Mouse (Mus musculus): ENCODE data around the gene Vps13d. TPM values are rescaled to one million over a fixed set of nuclear protein-coding genes. Genes with fewer than 3 reads are reported as not detected.

Vps13d gene
- polyA plus RNA-seq, 1 experiment from 2014 or later, result 9.2 TPM

GRCm38 (mm10) chr4:145086509-145086908, 108.3 kb downstream of the Vps13d start:
- Histone ChIP-seq H3K4me1 (replicated peaks; ENCODE audit: control insufficient read depth, insufficient read depth, low read length) (no peaks in the 10 kb centered on the region; the same call in 1 of the 2 replicates), H3K4me2 (ENCODE audit: low read length) (no peak overlapping the region), H3K9ac (replicated peaks; ENCODE audit: low read depth, low read length) (no peak overlapping the region), H3K4me3 (replicated peaks; ENCODE audit: low read length) (no peak overlapping the region), H3K36me3 (ENCODE audit: control insufficient read depth, insufficient read depth) (peaks cover 30% of the 10 kb centered on the region), H3K9me3 (ENCODE audit: control insufficient read depth, low read length) (no peaks in the 10 kb centered on the region), H3K27me3 (replicated peaks; ENCODE audit: control insufficient read depth, insufficient read depth, low read length) (no peaks in the 10 kb centered on the region), H3K27ac (ENCODE audit: low read length) (no peak overlapping the region)
- WGBS, result 83% methylated on average over 4 of the region's 4 CpGs
- ATAC-seq, result no peak

DNA sequence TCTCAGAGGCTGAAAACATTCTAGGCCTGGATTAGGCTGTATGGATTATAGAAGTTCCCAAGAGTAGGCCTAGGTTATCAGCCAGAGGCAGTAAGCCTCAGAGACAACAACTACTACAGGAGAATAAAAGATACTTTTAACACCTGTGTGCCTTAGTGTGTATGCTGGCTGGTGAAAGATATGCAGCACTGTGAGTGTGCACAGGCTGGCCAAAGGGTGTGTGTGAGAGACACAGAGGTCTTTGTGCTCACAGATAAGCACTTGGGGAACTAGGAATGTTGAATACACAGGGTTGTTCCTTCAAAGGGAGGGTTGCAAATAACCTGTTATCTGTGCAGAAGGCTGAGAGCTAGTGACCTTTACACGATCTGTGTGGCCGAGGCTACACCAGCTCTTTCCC, 115.5 kb downstream of the Vps13d start:
- ATAC-seq, result no peak
- H3K4me1 ChIP-seq (replicated peaks; ENCODE audit: control insufficient read depth, insufficient read depth, low read length), result no peaks in the 10 kb centered on the region; the same call in 1 of the 2 replicates

GRCm38 (mm10) chr4:145074276-145074675, 120.5 kb downstream of the Vps13d start:
- Histone ChIP-seq H3K4me1 (replicated peaks; ENCODE audit: control insufficient read depth, insufficient read depth, low read length) (no peaks in the 10 kb centered on the region), H3K27ac (ENCODE audit: low read length) (no peak overlapping the region), H3K4me2 (ENCODE audit: low read length) (no peak overlapping the region), H3K4me3 (replicated peaks; ENCODE audit: low read length) (no peak overlapping the region), H3K9ac (replicated peaks; ENCODE audit: low read depth, low read length) (no peak overlapping the region), H3K36me3 (ENCODE audit: control insufficient read depth, insufficient read depth) (peaks cover 31% of the 10 kb centered on the region), H3K9me3 (ENCODE audit: control insufficient read depth, low read length) (no peaks in the 10 kb centered on the region), H3K27me3 (replicated peaks; ENCODE audit: control insufficient read depth, insufficient read depth, low read length) (no peaks in the 10 kb centered on the region)
- 97% methylated on average over 2 of the region's 2 CpGs for WGBS
- ATAC-seq, result no peak

More for the DNA sequence above, 115.5 kb downstream of the Vps13d start:
- Histone ChIP-seq H3K9ac (replicated peaks; ENCODE audit: low read depth, low read length) (no peak overlapping the region), H3K27me3 (replicated peaks; ENCODE audit: control insufficient read depth, insufficient read depth, low read length) (no peaks in the 10 kb centered on the region), H3K27ac (ENCODE audit: low read length) (no peak overlapping the region), H3K4me3 (replicated peaks; ENCODE audit: low read length) (no peak overlapping the region), H3K9me3 (ENCODE audit: control insufficient read depth, low read length) (no peaks in the 10 kb centered on the region), H3K4me2 (ENCODE audit: low read length) (no peak overlapping the region), H3K36me3 (ENCODE audit: control insufficient read depth, insufficient read depth) (peaks cover 35% of the 10 kb centered on the region)
- 93% methylated on average over 2 of the region's 2 CpGs for WGBS

DNA sequence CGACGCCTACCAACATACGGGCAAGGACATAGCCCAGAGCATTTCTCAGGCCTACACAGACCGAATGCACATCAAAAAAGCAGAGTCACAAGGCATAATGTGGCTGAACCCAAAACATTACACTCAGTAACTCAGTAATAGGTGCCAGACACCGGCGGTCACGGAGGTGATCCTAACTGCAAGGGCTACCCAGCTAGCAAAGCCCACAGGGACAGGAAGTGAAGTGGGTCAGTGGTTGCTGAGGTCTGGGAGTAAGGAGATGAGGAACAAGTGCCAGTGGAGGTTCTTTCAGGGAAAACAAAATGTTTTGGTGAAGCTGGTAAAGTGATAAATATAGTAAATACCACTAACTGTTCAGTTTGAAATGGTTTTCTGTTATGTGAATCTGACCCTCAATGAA, 121.1 kb downstream of the Vps13d start:
- WGBS, result 93% methylated on average over 7 of the region's 7 CpGs

GRCm38 (mm10) chr4:145071942-145072341, 122.9 kb downstream of the Vps13d start:
- Histone ChIP-seq H3K27ac (ENCODE audit: low read length) (no peak overlapping the region), H3K9me3 (ENCODE audit: control insufficient read depth, low read length) (no peaks in the 10 kb centered on the region), H3K4me2 (ENCODE audit: low read length) (no peak overlapping the region), H3K4me1 (replicated peaks; ENCODE audit: control insufficient read depth, insufficient read depth, low read length) (peaks cover 3% of the 10 kb centered on the region), H3K36me3 (ENCODE audit: control insufficient read depth, insufficient read depth) (peaks cover 25% of the 10 kb centered on the region), H3K9ac (replicated peaks; ENCODE audit: low read depth, low read length) (no peak overlapping the region), H3K27me3 (replicated peaks; ENCODE audit: control insufficient read depth, insufficient read depth, low read length) (no peaks in the 10 kb centered on the region), H3K4me3 (replicated peaks; ENCODE audit: low read length) (no peak overlapping the region)
- 90% methylated on average over 7 of the region's 7 CpGs for WGBS
- ATAC-seq, result no peak

More for the DNA sequence above, 121.1 kb downstream of the Vps13d start:
- H3K4me1 ChIP-seq (replicated peaks; ENCODE audit: control insufficient read depth, insufficient read depth, low read length), result no peaks in the 10 kb centered on the region
- no peak overlapping the region for H3K27ac ChIP-seq (ENCODE audit: low read length)
- no peaks in the 10 kb centered on the region for H3K9me3 ChIP-seq (ENCODE audit: control insufficient read depth, low read length)
- H3K36me3 ChIP-seq (ENCODE audit: control insufficient read depth, insufficient read depth), result peaks cover 26% of the 10 kb centered on the region
- H3K27me3 ChIP-seq (replicated peaks; ENCODE audit: control insufficient read depth, insufficient read depth, low read length), result no peaks in the 10 kb centered on the region
- H3K4me2 ChIP-seq (ENCODE audit: low read length), result no peak overlapping the region
- no peak for ATAC-seq
- no peak overlapping the region for H3K4me3 ChIP-seq (replicated peaks; ENCODE audit: low read length)
- H3K9ac ChIP-seq (replicated peaks; ENCODE audit: low read depth, low read length), result no peak overlapping the region

DNA sequence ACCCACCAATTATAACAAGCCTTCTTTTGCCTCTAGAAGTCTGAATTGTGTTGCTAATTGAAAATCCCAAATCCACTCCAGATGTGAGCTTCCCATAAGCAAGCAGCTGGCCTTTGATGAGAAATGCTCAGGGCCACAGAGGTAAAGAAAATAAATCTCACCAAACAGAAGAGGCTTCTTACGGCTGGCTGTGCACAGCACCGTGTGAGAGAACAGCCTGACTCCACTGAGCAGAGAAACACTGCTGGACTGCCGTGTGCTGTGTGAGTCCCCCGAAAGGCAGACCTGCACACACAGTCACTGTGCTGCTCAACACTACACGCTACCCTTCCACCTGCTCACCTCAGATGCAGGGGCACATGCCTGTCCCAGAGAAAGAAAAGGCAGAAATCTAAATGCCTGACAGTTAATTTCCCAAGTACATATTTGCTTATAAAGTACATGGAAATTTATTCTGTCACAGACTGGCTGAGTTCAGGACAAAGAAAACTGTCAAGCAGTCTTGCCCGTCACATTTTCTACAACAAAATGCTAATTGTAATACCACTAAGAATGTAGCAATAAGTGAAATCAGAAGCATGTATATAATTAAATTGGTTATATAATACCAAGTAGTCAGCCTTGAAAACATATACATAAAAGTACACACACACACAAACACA, 127.7 kb downstream of the Vps13d start:
- H3K27me3 ChIP-seq (replicated peaks; ENCODE audit: control insufficient read depth, insufficient read depth, low read length), result no peaks in the 10 kb centered on the region
- 23% methylated on average over 6 of the region's 6 CpGs for WGBS
- ATAC-seq, result peak; percentile 91
- H3K4me3 ChIP-seq (replicated peaks; ENCODE audit: low read length), result no peak overlapping the region
- H3K9me3 ChIP-seq (ENCODE audit: control insufficient read depth, low read length), result no peaks in the 10 kb centered on the region
- peak overlapping the region; percentile 62 for H3K27ac ChIP-seq (ENCODE audit: low read length)
- peaks cover 6% of the 10 kb centered on the region for H3K4me1 ChIP-seq (replicated peaks; ENCODE audit: control insufficient read depth, insufficient read depth, low read length)
- peak overlapping the region; percentile 7; the same call in 1 of the 2 replicates for H3K4me2 ChIP-seq (ENCODE audit: low read length)
- no peak overlapping the region for H3K9ac ChIP-seq (replicated peaks; ENCODE audit: low read depth, low read length)
- peaks cover 25% of the 10 kb centered on the region for H3K36me3 ChIP-seq (ENCODE audit: control insufficient read depth, insufficient read depth)

GRCm38 (mm10) chr4:145066336-145067018, 128.3 kb downstream of the Vps13d start:
- 56% methylated on average over 7 of the region's 7 CpGs for WGBS
- H3K36me3 ChIP-seq (ENCODE audit: control insufficient read depth, insufficient read depth), result peaks cover 24% of the 10 kb centered on the region
- no peaks in the 10 kb centered on the region for H3K27me3 ChIP-seq (replicated peaks; ENCODE audit: control insufficient read depth, insufficient read depth, low read length)
- peak overlapping the region; percentile 7; the same call in 1 of the 2 replicates for H3K4me2 ChIP-seq (ENCODE audit: low read length)
- H3K27ac ChIP-seq (ENCODE audit: low read length), result peak overlapping the region; percentile 62
- H3K4me1 ChIP-seq (replicated peaks; ENCODE audit: control insufficient read depth, insufficient read depth, low read length), result peaks cover 6% of the 10 kb centered on the region
- no peak overlapping the region for H3K4me3 ChIP-seq (replicated peaks; ENCODE audit: low read length)
- H3K9me3 ChIP-seq (ENCODE audit: control insufficient read depth, low read length), result no peaks in the 10 kb centered on the region
- no peak for ATAC-seq
- no peak overlapping the region for H3K9ac ChIP-seq (replicated peaks; ENCODE audit: low read depth, low read length)

DNA sequence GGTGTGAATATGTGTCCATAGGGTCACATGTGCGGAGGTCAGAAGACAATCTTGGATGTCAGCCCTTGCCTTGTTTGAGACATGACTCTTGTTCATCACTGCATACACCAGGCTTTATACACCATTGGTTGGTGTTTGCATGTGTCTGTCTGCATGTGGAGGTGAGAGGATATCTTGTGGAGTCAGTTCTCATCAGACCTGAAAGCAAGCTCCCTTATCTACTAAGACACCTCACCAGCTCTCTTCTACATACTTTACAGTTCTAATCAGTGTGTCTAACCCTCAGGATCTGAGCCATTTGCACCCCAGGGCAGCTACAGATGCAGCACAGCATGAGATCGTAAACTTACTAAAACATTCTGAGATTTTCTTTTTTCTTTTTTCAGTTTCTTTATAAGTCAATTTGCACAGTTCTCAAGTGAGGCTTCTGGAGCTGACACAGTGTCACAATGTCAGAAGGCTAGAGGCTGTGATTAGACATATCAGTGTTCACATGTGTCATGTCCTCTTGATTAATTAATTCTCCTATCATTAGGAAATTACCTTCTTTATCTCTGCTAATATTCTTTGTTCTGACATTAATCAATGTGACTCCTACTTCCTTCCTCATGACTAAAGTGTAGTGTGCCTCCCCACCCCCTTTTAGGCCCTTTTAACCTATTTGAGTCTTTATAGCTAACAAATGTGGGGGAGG, 135.9 kb downstream of the Vps13d start:
- WGBS, result 90% methylated on average over 2 of the region's 2 CpGs
- H3K4me2 ChIP-seq (ENCODE audit: low read length), result no peak overlapping the region
- H3K4me1 ChIP-seq (replicated peaks; ENCODE audit: control insufficient read depth, insufficient read depth, low read length), result no peaks in the 10 kb centered on the region
- no peaks in the 10 kb centered on the region for H3K27me3 ChIP-seq (replicated peaks; ENCODE audit: control insufficient read depth, insufficient read depth, low read length)
- H3K9me3 ChIP-seq (ENCODE audit: control insufficient read depth, low read length), result no peaks in the 10 kb centered on the region
- peaks cover 28% of the 10 kb centered on the region for H3K36me3 ChIP-seq (ENCODE audit: control insufficient read depth, insufficient read depth)
- H3K4me3 ChIP-seq (replicated peaks; ENCODE audit: low read length), result no peak overlapping the region
- ATAC-seq, result no peak; the same call in 1 of the 2 replicates
- no peak overlapping the region for H3K27ac ChIP-seq (ENCODE audit: low read length)
- H3K9ac ChIP-seq (replicated peaks; ENCODE audit: low read depth, low read length), result no peak overlapping the region

DNA sequence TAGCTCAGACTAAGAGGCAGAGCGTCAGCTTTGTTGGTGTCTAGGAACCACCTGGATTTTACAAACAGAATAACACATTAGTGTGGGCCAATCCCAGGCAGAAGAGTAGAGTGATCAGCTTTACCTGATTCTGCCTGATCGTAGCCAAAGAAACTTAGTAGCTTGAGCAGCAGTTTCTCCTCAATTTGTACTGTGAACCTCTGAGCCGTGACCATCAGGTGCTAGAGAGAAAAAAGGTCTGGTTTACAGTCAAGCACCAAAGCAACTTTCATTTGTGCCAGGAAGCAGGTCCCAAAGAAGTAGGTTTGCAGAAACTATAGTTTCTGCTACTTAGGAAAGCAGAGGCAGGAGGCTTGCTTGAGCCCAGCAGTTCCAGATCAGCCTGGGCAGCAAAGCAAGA, 138.5 kb downstream of the Vps13d start:
- 95% methylated on average over 3 of the region's 3 CpGs for WGBS
- Histone ChIP-seq H3K4me3 (replicated peaks; ENCODE audit: low read length) (no peak overlapping the region), H3K9ac (replicated peaks; ENCODE audit: low read depth, low read length) (no peak overlapping the region), H3K9me3 (ENCODE audit: control insufficient read depth, low read length) (no peaks in the 10 kb centered on the region), H3K4me2 (ENCODE audit: low read length) (no peak overlapping the region), H3K27ac (ENCODE audit: low read length) (no peak overlapping the region), H3K36me3 (ENCODE audit: control insufficient read depth, insufficient read depth) (peaks cover 12% of the 10 kb centered on the region), H3K27me3 (replicated peaks; ENCODE audit: control insufficient read depth, insufficient read depth, low read length) (no peaks in the 10 kb centered on the region), H3K4me1 (replicated peaks; ENCODE audit: control insufficient read depth, insufficient read depth, low read length) (peaks cover 3% of the 10 kb centered on the region; the same call in 1 of the 2 replicates)
- ATAC-seq, result no peak

Measured in forebrain, embryonic 16.5 days (tissue).